Mouse (Mus musculus) c-Kit-positive CD71-negative TER-119-negative erythroid progenitor cells, embryonic 14.5 days (primary cell): ENCODE measurements around the gene Zan.

Experiments used
- DNase-seq: peaks from one replicate; pipeline ENCODE4 v3.0.0-alpha.2; 2013; ENCODE audit warnings: low read depth

The Zan gene

DNA sequence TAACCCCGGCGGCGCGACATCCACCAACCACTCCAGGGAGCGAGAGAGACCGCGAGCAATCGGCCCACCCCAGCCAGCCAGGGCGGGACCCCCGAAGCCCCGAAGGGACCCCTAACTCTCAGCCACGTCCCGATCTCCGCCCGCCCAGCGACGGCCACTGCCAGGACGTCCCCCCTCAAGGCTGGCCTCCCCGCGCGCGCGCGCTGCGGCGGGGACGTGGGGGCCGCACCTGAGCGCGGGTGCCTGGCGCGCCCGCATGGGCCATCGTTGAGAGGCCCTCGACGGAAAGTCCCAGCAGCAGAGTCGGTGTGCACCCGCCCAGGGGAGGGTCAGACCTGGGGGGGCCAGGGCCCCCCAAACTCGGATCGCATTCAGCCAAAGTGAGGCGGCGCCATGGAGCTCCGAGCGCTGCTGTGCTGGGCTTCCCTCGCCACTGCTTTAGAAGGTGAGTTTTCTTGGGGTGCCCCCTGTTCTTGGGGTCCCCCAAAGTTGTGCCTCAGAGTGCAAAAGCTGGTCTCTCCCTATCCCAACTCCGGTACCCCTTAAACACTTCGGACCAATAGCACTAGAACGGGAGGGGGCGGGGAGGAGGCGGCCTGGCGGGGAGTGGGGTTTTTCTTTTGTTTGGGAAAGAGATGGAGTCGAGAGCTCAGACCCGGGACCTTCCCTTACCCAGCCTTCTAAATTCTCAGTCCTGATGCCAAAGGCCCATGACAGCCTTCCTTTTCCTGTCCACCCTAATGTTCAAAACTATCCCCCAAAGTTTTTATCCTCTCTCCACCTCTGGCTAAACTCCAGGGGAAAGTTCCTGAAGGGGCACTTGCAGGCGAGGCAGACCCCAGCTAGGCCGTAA is 126.4 kb downstream of the Zan start:
- no peak for DNase-seq

DNA sequence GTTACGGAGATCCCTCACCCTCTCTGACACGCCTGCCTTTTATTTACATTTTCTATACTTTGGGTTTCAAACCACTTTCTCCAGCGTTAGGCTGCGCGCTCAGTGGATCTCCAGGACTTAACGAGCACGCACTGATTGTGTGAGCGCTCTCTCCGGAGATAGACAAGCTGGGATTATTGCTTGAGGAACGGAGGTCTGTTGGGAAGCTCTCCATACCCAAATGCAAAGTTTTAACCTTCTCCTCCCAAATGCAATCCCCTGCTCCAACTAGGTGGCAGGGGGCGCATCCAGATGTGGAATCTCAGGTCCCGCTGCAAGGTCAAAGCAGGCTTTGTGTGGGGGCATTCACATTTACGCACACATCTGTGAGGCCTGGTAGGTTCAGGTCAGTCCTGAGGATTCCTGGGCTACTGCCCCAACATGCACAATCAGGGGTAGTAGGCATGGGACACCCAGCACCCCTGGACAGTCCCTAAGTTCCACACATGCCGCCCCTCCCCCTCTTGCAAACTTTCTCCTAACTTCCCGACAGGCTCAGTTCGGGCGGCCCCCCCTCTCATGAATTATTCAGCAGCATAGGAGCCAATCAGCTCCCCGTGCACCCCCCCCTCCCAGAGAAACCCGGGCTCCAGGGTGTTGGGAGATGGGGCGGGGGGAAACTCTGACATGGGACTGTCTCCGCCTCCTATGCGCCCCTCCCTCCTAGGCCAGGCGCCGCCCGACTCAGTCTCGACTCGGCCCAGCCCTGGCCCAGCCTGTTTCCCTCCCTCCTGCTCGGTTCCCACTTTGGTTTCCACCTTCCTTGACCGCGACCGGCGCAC is 127.3 kb downstream of the Zan start, which contains the start of gene Ephb4:
Gene Ephb4 (plus strand): TSS at position 726 of the 821 bp plus-strand sequence.
- DNase-seq = no peak

DNA sequence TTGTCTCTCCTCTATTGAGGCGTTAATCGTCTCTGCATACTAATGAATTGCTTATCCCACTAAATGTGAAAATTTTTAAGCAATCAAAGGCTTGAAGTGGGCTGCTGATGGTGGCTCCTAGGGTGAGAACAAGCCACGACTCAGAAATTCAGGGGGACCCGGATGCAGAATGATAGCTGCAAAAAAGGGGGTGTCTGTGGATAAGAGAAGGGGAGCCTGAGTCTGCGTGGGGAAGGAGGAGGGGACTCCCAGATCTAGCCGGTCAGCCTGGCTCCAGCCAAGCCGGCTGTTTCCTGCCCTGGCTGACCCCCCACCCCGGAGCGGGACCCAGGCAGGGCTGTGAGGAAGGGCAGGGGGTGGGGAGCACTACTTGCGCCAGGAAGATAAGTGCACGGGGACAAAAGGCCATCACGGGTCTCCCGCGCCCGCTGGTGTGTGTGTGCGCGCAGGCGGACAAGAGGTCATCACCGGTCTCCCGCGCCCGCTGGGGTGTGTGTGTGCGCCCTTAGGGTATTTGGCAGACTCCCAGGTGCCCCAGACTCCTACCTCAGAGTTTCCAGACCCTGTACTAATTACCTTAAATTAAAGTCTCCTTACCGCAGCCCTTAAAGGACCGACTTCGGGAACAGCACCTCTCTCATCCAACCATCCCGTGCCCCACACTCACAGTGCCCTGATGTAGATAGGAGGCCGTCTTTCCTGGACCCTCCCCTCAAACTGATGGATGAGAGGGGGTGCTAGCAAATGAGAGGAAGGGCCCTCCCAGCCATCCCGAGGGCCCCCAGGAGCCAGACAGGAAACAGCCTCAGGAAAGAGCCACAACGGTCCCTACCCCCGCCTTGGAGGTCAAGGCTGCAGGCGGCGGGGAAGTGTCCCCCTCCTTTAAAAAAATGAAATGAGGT is 128.1 kb downstream of the Zan start:
- DNase-seq = no peak

DNA sequence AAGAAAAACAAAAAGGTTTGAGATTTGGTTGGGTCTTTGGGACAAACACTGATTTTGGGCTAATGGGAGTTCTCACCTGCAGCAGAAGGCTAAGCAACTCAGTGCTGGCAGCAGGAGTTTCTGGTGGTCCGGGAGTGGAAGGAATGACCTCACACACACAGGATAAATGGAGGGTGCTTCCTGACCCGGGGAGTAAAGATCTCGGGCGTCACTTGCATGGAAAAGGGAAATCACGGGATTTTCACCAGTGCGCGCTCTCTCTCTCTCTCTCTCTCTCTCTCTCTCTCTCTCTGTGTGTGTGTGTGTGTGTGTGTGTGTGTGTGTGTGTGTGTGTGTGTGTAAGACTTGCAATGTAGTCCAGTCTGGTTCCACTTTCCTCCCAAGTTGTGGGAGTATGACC is 129.0 kb downstream of the Zan start:
- no peak for DNase-seq

DNA sequence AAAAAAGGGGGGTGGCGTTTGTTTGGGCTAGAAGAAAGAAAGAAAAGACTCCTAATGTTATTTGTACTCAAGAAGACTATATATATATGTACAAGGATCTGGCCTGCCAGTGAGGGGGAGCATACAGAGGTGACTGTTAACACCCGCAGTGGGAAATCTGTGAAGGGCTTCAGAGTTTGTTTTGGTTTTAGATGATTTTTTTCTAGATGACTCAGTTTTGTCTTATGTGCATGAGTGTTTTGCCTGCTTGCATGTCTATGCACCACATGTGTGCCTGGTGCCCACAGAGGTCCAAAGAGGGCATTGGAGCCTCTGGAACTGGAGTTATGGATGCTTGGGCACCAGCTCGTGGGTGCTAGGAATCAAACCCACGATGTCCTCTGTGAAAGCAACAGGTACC is 129.9 kb downstream of the Zan start:
- DNase-seq = no peak

DNA sequence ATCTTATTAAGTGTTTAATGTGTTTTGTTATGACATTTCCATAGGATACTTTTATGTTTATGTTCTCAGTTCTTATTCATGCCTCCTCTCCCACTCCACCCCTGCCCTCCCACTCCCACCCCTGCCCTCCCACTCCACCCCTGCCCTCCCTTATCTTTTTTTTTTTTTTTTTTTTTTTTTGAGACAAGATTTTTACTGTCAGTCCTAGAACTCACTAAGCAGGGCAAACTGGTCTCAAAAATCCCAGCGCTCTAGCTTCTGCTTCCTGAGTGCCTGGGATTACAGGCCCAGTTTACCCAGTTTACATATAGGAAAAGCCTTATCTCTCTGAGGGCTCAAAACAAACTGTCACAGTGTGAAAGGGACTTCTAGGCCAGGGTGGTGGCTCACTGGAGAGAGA is 130.5 kb downstream of the Zan start:
- DNase-seq = no peak

DNA sequence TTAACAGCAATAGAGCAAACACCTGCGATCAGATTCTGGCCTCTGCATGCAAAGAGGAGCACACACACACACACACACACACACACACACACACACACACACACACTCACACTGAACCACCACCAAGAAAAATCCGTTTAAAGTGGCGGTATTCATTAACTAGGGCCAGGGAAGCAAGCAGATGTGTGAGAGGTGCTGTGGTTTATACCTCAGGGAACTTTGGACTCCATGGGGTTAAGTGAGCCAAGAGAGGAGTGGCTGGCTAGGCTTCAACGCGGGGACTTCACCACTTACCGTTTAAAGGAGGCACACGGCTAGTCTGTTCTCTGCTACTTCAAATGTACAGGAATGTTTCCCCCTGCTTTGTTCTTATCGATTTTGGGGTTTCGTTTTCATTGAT is 131.0 kb downstream of the Zan start:
- DNase-seq = no peak

DNA sequence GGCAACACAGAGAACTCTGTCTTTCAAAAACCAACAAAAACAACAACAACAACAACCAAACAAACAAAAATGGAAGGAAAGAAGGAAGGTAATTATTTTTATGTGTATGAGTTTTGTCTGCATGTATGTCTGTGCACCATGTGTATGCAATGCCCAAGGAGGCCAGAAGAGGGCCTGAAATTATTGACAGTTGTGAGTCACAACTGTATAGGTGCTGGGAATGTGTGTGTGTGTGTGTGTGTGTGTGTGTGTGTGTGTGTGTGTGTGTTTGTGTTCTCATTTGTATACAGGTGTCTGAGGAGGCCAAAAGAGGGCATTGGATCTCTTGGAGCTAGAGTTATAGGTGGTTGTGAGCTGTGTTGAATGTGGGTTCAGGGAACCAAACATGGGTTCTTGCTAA is 133.0 kb downstream of the Zan start:
- no peak for DNase-seq

DNA sequence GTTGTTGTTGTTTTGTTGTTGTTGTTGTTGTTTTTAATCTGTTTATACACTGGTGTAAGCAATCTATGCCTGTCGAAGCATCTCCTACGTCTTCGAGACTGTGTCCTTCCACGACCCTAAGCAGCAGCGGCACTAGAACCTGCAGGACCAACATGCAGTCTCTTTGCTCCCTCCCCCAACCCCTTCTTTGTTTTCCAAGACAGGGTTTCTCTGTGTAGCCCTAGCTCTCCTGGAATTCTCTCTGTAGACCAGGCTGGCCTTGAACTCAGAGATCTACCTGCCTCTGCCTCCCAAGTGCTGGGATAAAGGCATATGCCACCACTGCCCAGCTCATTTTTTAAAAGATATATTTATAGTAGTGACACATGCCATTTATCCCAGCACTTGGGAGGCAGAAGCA is 133.5 kb downstream of the Zan start:
- no peak for DNase-seq

DNA sequence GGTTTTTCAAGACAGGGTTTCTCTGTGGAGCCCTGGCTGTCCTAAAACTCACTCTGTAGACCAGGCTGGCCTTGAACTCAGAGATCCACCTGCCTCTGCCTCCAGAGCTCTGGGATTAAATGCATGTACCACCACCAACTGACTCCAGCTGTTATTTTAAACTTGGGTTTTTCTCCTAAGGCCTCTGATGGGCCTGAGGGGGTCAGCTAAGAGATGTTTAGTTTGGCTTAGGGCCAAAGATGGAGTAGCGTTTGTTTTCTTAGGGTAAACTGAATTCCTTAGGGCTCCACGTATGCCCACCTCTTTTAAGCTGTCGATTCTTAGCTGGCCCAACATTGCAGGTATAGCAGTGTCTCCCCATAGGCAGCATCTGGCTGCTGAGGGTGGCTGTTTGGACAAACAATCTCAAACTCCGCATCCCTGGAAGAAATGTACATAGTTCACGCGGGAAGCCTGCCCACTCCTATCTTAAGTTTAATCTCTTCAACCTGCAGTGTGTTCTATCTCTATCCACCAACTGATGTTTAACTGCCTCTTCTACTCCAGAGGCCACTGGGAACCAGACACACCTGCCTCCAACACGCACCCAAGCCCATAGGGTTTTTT is 134.4 kb downstream of the Zan start:
- no peak for DNase-seq

DNA sequence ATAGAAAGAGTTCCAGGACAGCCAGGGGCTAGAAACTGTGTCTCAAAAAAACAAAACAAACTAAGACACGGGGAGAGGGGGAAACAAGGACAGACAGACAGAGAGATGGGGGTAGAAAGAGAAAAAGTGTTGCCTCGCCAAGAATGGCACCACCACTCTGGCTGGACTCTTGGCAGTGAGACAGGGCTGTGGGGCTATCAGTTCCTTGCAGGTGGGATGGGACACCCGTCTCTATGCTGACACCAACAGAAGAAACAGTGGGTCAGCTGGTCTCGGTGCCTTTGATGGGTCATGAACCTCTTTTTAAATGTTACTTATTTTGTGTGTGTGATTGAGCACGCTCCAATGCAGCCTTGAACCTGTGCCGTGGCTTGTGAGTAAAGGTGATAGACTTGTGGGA is 136.6 kb downstream of the Zan start:
- DNase-seq = no peak

DNA sequence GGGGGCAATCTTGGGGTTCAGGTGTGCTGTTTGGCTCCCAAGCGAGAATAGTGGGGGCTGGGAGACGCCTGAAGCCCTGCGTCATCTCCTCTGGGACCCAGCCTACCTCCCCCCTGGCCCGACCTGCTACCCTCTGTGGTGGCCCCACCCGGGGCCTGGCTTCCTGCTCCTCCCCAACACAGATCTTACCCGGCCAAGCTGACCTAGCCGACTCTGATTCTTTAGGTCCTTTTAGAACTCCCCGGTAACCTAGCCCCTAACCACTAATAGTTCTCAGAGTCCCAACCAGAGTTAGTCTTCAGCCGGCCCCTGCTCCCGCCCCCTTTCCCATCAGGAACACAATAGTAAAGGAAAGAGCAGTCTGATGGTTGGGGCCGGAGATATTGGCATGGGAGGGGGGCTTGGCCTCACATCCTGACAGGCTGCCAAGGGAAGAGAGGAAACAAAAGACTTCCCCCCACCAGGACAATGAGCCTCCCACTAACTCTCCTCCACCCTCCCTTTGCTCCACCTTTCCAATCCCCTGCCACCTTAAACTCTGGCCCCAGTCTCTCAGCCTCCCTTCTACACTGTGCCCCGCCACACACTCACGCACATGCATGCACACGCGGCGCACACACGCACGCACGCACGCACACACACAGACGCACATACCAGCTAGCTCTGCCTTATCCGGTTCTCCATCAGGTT is 137.4 kb downstream of the Zan start:
- DNase-seq = no peak

DNA sequence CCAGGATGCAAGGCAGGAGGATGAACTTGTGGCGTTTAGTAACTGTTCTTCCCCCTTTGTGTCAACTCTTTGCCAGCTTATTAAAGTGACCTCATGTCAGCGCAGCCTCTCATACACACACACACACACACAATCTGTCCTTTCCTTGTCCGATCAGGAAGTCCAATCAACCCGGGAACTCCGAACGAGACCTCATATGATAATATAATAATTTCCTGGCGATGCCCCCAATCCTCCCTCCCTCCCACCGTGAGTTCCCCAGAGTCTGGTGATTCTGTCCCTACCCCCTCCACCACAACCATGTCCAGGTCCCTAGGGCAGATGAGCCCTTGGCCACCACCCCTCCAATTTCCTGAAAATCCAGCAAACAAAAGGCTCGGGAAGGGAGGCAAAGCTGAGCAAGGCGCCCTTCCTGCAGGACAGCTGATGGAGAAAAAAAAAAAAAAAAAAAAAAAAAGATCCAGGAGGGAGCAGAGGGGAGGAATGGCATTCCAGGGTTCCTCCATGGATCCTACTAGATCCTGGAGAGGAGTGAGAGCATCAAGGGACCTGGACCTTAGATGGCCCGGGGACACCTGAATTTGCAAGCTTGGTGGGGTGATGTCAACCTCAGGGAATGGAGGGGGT is 138.1 kb downstream of the Zan start:
- no peak for DNase-seq

DNA sequence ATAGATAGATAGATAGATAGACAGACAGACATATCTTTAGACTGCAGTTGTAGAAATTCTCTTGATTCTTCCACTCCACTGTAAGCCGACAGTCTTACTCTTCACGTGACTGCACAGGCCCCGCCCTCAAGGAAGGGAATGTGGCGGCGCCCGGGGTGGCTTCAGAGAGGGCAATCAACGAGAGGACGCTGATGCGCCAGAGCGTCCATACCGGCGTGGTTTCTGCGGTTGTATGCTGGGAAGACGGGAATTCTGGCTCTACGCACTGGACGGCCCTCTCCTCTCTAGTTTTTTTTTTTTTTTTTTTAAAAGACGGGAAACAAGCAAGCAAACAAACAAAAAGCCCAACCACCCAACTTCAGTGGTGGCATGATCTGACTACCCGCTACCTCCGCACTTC is 138.6 kb downstream of the Zan start:
- peak; percentile 64 for DNase-seq

DNA sequence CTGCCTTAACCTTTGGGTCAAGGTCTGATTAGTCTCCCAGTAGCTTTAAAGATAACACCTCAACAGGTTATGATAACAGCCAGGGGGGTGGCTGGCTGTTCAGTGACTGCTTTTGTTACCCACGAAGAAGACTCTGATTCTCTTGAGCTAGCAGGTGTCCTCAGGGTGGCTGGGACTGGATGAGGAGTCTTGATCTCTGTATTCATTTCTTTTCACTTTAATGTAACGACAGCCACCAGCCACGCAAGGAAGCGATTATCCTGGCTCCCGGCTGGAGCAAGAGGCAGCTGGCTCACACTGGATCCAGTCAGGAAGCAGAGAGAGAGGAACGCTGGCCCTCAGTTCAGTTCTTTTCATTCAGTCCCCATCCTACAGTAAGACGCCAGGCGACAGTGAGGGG is 139.7 kb downstream of the Zan start:
- no peak for DNase-seq

DNA sequence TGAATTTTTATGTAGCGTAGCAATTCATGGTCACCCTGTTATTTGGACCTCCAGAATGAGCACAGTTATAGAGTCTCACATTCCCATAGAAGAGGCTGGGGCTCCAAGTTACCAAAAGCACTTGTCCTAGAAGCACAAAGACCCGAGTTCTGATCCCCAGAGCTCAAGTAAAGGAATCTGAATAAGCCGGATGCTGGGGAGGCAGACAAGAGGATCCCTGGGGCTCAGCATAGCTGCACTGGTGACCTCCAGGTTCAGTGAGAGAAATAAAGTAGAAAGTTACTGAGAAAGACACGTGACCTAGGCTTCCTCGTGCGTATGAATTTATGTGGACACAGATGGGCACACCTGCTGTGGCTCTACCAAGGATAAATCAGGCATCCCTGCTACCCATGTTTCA is 141.8 kb downstream of the Zan start:
- DNase-seq = no peak

DNA sequence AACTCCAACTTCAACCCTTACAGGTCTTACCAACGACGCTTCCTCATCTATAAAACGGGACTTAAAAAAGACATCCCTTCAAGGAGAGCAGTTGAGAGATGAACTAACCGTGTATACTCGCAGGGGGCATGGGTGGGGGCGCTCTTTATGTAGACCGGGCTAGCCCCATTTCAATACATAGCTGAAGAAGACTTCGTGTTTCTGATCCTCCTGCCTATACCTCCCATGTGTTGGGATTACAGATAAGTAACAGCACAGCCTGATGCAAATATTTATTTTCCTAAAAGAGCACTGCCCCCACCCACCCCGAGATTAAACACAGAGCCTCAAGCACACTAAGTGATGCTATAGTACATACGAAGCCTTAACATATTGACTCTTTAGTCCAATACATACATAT is 142.5 kb downstream of the Zan start:
- DNase-seq = no peak

DNA sequence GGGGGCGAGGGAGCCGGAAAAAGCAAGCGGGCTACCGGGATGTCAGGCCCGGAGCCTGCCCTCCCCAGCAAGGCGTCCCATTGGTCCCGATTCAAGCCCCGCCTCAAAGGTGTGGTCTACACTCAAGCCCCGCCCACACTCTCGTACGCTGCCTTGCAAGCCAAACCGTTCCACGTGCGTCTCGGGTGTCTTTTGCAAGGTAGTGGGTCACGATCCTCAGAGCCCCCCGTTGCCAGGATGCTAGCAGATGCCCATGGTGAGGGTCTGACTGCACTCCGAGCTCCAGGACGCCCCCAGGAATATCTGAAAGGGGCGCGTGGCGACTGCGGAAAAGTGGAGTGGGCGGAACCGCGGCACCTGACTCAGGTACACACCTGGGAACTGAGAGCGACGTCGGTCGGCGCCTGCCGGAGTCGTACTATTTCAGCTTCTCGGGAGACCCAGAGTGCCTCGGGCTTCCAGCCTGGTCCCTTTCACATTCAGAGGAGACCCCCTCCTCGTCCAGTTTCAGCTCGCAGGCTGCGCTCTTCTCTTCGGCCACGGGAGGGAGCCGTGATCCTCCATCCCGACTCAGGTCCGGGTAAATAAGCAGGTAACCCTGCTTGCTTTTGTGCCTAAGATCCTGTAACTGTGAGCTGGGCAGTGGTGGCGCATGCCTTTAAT is 143.2 kb downstream of the Zan start, which contains the start of gene Slc12a9:
Gene Slc12a9 (minus strand): TSS at position 86 of the 663 bp plus-strand sequence.
- DNase-seq = peak; percentile 96

DNA sequence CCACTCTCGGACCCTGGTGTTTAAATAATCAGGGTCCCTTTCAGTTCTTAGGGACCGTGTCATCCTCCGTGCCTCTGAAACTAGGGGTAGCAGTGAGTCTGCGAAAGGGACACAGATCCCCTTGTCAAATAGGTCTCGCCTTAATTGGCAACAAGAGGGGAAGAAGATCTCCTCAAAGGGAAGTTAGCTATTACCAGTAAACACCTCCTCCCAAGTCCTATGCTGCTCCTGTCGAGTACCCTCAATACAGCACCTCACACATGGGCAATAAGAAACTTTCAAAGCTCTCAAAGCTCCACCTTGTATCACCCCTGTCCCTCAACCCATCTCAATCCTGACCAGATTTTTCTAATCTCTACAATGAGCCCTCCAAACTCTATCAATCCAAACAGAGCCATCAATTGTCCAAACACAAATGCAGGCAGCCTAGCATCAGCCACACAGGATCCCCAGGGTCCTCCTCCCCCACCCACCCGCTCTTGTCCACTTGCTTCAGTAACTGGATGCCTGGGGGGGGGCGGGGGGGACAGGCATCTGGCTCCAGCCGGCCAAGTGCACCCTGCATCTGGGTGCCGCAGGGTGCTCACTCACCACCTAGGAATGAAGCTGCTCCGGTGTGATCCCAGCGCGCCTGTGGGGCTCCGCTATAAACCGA is 143.9 kb downstream of the Zan start:
- DNase-seq = no peak

DNA sequence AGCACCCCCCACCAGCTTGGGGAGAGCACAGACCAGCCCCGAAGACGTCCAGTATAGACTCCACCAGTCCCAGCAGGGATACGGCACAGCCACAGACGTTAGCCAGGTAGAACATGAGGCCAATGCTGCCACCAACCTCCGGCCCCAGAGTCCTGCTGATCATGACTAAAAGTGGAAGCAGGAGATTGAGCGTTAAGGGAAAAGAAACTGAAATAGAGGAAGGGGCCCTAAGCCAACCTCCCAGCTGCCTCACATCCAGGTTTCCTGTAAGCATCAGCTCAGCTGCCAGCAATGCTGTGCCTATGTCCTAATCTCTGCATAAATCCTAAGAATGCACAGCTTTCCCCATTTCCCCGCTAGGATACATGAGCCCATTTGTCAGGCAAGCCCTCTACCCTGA is 146.0 kb downstream of the Zan start:
- no peak for DNase-seq
